Mouse (Mus musculus) kidney, adult 2 months (tissue): ENCODE results near the gene Cd47. TPM values are rescaled to one million over a fixed set of nuclear protein-coding genes. Genes with fewer than 3 reads are reported as not detected.

Experiments used
- DNase-seq: peaks from one replicate; pipeline ENCODE4 v3.0.0; 2021
- H3K27ac ChIP-seq: fragments of 200-500 bp; 2 replicates; pipeline ENCODE4 v1.5.1; 2012; ENCODE audit warnings: low read depth, low read length, control low read depth, inconsistent platforms; ENCODE audit not compliant: insufficient read depth
- H3K27me3 ChIP-seq: fragments of 200-500 bp; replicated peaks from 2 replicates; pipeline ENCODE4 v1.6.1; 2012; ENCODE audit warnings: mild to moderate bottlenecking, moderate library complexity, low read length, inconsistent platforms; ENCODE audit not compliant: control insufficient read depth, insufficient read depth
- H3K36me3 ChIP-seq: fragments of 200-500 bp; 2 replicates; pipeline ENCODE4 v1.6.1; 2012; ENCODE audit warnings: mild to moderate bottlenecking, moderate library complexity, low read length, inconsistent platforms; ENCODE audit not compliant: control insufficient read depth, insufficient read depth
- H3K4me1 ChIP-seq: fragments of 200-500 bp; 2 replicates; pipeline ENCODE4 v1.6.1; 2011; ENCODE audit warnings: low read length; ENCODE audit not compliant: control insufficient read depth, insufficient read depth
- H3K4me3 ChIP-seq: fragments of 200-500 bp; 2 replicates; pipeline ENCODE4 v1.5.1; 2011; ENCODE audit warnings: mild to moderate bottlenecking, low read depth, low read length, control low read depth; ENCODE audit not compliant: insufficient read depth
- CTCF ChIP-seq: fragments of 200-500 bp; conservative IDR thresholded peaks from 2 replicates; pipeline ENCODE4 v1.5.1; 2011; ENCODE audit warnings: low read depth, mild to moderate bottlenecking, control low read depth, low read length, moderate library complexity, mixed read lengths; ENCODE audit not compliant: insufficient read depth, insufficient read length
- POLR2A ChIP-seq: fragments of 200-500 bp; IDR thresholded peaks from one replicate; pipeline ENCODE4 v1.6.1; 2011; ENCODE audit warnings: low read depth, low read length, control low read depth
- WGBS: fragments of 180-500 bp; shearing (Covaris S2); methylation state at CpG from one replicate; pipeline ENCODE4 v1.1.7; 2018; 5-methylcytosine and 5-hydroxymethylcytosine counted together
- polyA plus RNA-seq: library from polyadenylated mRNA; depleted of rRNA; stranded (reverse); fragments of >200 nt; gene quantifications from 2 replicates; pipeline ENCODE4 v1.2.3, GENCODE M21; 2012

Cd47 gene
- polyA plus RNA-seq, 1 experiment: 36.5 TPM

DNA sequence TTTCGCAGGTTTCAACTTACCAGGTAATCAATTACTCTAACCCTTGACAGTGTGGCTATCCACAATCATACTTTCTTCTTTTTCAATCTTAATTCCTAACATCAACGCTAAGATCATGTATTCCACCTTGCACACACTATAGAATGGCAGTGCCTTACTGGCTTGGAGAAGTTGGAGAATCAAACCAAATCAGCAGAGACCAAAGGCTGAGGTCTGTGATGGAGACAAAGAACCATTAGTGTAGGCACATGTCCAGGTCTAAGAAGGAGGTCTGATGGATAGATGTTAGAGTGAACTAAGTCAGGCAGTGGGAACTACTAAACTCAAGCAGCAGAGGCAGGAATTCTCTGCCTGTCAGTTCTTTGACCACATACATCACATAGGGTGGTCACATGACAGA lies 139.0 kb downstream of the Cd47 start:
- H3K4me1 ChIP-seq: no peaks in the 10 kb centered on the region
- no peak overlapping the region for H3K27ac ChIP-seq
- DNase-seq: no peak
- no peaks in the 10 kb centered on the region for H3K36me3 ChIP-seq
- no peaks in the 10 kb centered on the region for H3K27me3 ChIP-seq
- no peak overlapping the region for H3K4me3 ChIP-seq
- WGBS: 93% methylated on average over 2 of the region's 2 CpGs
- TF ChIP-seq CTCF (no peak), POLR2A (no peak)

DNA sequence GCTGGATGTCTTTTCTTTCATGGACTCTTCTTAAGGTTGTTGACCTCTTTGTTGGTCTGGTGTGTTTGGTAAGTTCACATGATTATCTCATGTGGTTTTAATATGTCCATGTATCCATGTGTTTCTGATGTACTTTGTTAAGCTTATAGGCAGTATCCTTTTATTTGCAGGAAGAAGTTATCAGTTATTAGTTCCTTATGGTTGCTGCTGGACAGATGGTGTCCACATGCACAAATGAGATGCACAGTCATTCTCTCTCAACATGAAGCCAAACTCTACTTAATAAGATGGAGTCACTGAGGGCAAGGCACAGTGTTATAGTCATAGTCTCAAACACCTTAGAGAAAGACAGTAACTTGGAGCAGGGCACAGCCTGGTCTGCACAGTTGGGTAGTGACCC lies 140.1 kb downstream of the Cd47 start:
- Histone ChIP-seq H3K27ac (no peak overlapping the region), H3K36me3 (no peaks in the 10 kb centered on the region), H3K27me3 (no peaks in the 10 kb centered on the region), H3K4me3 (no peak overlapping the region), H3K4me1 (no peaks in the 10 kb centered on the region)
- TF ChIP-seq CTCF (no peak), POLR2A (no peak)
- DNase-seq: no peak

DNA sequence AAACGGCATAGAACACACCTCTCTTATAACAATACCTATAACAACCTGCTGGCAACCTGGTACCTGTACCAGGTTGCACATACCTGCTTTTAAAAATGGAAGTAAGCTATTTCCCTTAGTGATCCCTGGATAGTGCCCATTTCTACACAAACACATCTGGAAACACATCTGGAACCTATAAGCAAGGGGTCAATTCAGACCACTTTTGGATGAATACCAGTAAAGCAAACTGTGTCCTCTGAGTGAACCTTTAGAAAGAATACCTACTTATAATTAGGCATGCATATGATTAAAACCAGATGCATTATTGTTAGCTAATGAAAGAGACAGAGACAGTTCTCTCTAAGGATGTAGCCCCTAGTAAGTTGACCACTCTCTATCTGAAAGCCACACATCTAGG lies 140.7 kb downstream of the Cd47 start:
- DNase-seq: no peak
- Histone ChIP-seq H3K4me1 (no peaks in the 10 kb centered on the region), H3K36me3 (no peaks in the 10 kb centered on the region), H3K27me3 (no peaks in the 10 kb centered on the region), H3K27ac (no peak overlapping the region), H3K4me3 (no peak overlapping the region)
- TF ChIP-seq CTCF (no peak), POLR2A (no peak)
- 92% methylated on average over 1 of the region's 1 CpGs for WGBS

DNA sequence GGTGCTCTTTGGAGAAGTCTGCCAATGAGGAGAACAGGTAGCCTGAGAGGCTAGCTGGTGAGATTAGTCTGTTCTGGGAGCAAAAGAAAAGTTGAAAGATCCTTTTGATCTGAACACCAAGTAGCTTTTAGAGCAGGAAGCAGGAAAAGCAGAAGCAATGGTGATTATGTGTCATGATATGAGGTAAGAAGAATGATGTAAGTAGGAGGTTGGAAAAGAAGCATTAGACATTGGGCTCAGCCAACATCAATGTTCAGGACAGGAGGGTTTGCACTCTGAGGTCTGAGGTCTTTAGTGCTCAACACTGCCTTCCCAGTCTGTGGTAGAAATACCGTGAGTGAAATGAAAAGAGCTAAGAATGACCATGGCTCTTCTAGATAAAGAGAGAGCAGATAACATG lies 143.4 kb downstream of the Cd47 start:
- TF ChIP-seq POLR2A (no peak), CTCF (no peak)
- Histone ChIP-seq H3K36me3 (no peaks in the 10 kb centered on the region), H3K27ac (no peak overlapping the region), H3K4me1 (no peaks in the 10 kb centered on the region; the same call in 1 of the 2 replicates), H3K27me3 (no peaks in the 10 kb centered on the region), H3K4me3 (no peak overlapping the region)
- no peak for DNase-seq
- WGBS: 89% methylated on average over 1 of the region's 1 CpGs

DNA sequence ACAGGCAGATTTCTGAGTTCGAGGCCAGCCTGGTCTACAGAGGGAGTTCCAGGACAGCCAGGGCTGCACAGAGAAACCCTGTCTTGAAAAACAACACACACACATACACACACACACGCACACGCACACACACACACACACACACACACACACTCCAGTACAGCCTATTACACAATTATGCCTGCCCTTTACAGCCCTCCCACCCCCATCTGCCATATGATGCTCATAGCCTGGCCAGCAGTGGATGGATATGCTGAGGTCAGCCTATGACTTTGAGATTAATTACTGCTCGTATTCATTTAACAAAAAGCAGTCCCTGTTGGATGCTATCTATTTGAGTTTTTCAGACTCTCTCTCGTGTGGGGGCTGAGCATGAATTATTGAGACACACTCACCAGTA lies 144.8 kb downstream of the Cd47 start:
- WGBS: 83% methylated on average over 5 of the region's 5 CpGs
- no peak for TF ChIP-seq POLR2A
- TF ChIP-seq CTCF: no peak

DNA sequence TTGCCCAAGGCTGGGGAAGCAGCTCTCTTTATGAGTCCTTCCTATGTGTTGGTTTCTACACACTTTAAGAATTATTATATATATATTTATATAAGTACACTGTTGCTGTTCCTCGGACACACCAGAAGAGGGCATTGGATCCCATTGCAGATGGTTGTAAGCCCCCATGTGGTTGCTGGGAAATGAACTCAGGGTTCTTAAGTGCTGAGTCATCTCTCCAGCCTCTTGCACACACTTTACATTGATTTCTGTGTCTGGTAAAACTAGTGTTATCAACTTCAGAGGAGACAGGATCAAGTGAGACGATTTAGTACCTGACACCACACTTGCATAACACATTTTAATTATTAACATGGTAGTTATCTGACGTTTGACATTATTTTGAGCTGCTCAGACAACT lies 146.7 kb downstream of the Cd47 start:
- H3K4me1 ChIP-seq: no peaks in the 10 kb centered on the region; the same call in 1 of the 2 replicates
- H3K4me3 ChIP-seq: no peak overlapping the region
- no peak for DNase-seq
- no peak overlapping the region for H3K27ac ChIP-seq
- WGBS: 65% methylated on average over 3 of the region's 3 CpGs
- TF ChIP-seq POLR2A: no peak
- TF ChIP-seq CTCF: no peak
- no peaks in the 10 kb centered on the region for H3K27me3 ChIP-seq
- H3K36me3 ChIP-seq: no peaks in the 10 kb centered on the region

More for the DNA sequence above, 144.8 kb downstream of the Cd47 start:
- no peak overlapping the region for H3K4me3 ChIP-seq
- no peak overlapping the region for H3K27ac ChIP-seq
- H3K36me3 ChIP-seq: no peaks in the 10 kb centered on the region
- H3K4me1 ChIP-seq: no peaks in the 10 kb centered on the region; the same call in 1 of the 2 replicates
- no peak for DNase-seq
- no peaks in the 10 kb centered on the region for H3K27me3 ChIP-seq

DNA sequence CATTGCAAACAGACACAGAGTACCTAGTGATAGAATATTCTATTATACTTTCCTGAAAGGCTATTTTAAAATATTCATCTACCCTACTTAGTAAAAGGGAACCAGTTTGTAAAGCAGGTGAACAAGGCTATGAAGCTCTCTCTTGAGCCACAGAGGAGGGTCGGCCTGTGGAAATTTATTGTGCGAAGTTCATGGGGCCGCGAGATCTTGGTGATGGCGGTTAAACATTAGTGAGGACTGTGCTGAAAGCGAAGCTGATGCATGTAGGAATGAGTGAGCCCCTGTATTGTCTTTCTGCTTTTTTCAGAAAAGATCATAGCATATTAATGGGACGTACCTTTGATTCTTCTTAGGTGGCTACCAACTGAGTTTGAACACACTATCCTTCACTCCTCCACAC lies 147.3 kb downstream of the Cd47 start:
- TF ChIP-seq POLR2A: no peak
- TF ChIP-seq CTCF: no peak
- 59% methylated on average over 7 of the region's 7 CpGs for WGBS

DNA sequence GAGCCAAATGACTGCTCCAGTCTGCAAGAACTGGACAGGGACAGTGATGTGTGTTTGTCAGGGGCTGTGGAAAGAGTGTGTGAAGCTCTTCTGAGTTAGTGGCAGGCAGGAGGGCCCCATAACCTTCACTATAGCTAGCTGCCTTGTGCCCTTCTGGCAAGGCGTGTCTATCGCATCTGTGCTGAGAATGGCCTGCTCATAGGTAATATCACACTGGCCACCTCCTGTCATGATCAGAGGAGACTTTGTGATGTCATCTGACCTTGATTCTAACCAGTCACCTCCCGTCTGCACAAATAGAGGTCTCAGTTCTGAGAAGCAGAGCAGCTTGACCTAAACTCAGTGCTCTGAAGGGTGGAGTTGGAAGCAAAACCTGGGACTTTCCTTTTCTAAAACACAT lies 148.0 kb downstream of the Cd47 start:
- no peak for DNase-seq
- peaks cover under 1% of the 10 kb centered on the region; the same call in 1 of the 2 replicates for H3K4me1 ChIP-seq
- no peak overlapping the region for H3K27ac ChIP-seq
- no peaks in the 10 kb centered on the region for H3K36me3 ChIP-seq
- TF ChIP-seq POLR2A: no peak
- TF ChIP-seq CTCF: no peak
- WGBS: 86% methylated on average over 3 of the region's 3 CpGs
- no peaks in the 10 kb centered on the region for H3K27me3 ChIP-seq
- H3K4me3 ChIP-seq: no peak overlapping the region

More for the DNA sequence above, 147.3 kb downstream of the Cd47 start:
- Histone ChIP-seq H3K27me3 (no peaks in the 10 kb centered on the region), H3K4me3 (no peak overlapping the region), H3K36me3 (no peaks in the 10 kb centered on the region), H3K27ac (no peak overlapping the region), H3K4me1 (no peaks in the 10 kb centered on the region; the same call in 1 of the 2 replicates)
- DNase-seq: no peak
